In genomic region chr5:142907048-142907802, GRCm38 (mm10) we compare ENCODE assay signal across 8 mouse cellular contexts. TPM values are rescaled to one million over a fixed set of nuclear protein-coding genes. Genes with fewer than 3 reads are reported as not detected.
DNase-seq lines count a peak whose midpoint lies in the region; ATAC-seq lines count a peak whose summit lies in the region.

No protein-coding gene starts in this region.

- ATAC-seq in forebrain, embryonic 12.5 days (ENCODE audit: low FRiP score) = no peak; the same call in 1 of the 2 replicates
- ATAC-seq in inflammation-experienced regulatory T-cells, adult 6 months = no peak

- peak overlapping the region; percentile 73 for H3K9ac ChIP-seq in forebrain, embryonic 12.5 days

- H3K4me3 ChIP-seq in forebrain, embryonic 12.5 days (replicated peaks) = peak overlapping the region; percentile 68

- no peaks in the 10 kb centered on the region for H3K9me3 ChIP-seq in forebrain, embryonic 12.5 days

- H3K27me3 ChIP-seq in forebrain, embryonic 12.5 days = no peaks in the 10 kb centered on the region

- intact Hi-C loops in heart, postnatal 14 days (cut with DNase I) = no loop called here

- peak overlapping the region; percentile 73 for H3K4me2 ChIP-seq in forebrain, embryonic 12.5 days

- H3K36me3 ChIP-seq in forebrain, embryonic 12.5 days (replicated peaks) = peaks cover 34% of the 10 kb centered on the region

- H3K27ac ChIP-seq in forebrain, embryonic 12.5 days = peak overlapping the region; percentile 99

- WGBS in forebrain, embryonic 12.5 days = 27% methylated on average over 14 of the region's 14 CpGs

- peaks cover 53% of the 10 kb centered on the region for H3K4me1 ChIP-seq in forebrain, embryonic 12.5 days

- peak; percentile 46 for DNase-seq in CD4-positive helper T cell, adult 2 months (ENCODE audit: low read depth, low spot score)
- peak; percentile 59 for DNase-seq in adrenal gland, postnatal 10 days
- DNase-seq in heart, postnatal 14 days = peak; percentile 59 to 72
- DNase-seq in layer of hippocampus, adult 18-20 months (ENCODE audit: low spot score in 2 of 2) = peak; percentile 67 to 84
- peak; percentile 66 to 73 for DNase-seq in lung, adult 18-20 months
- DNase-seq in ovary, postnatal 36 days (ENCODE audit: low spot score) = peak; percentile 63

RNA-seq across cellular contexts. Expression of gene Actb, which starts 0.7 kb away (rescaled TPM):
- 1,000 to 10,000 TPM; 2,913 to 2,936 TPM for total RNA-seq in adrenal gland, postnatal 10 days (2021)
- polyA plus RNA-seq in forebrain, embryonic 12.5 days (2016; fragmentation: Nextera tagmentation; extraction: Ambion mirVana) = 12,389 and 14,301 TPM in 2 replicates
- 1,000 to 10,000 TPM; 1,025 to 1,358 TPM for total RNA-seq in heart, postnatal 14 days (2021)
- total RNA-seq in layer of hippocampus, adult 18-20 months (2021) = 1,000 to 10,000 TPM; 3,167 to 3,215 TPM
- polyA plus RNA-seq in inflammation-experienced regulatory T-cells, adult 6 months (2017; shearing (Covaris generic)) = over 10,000 TPM; 20,020 to 68,742 (median 52,499) TPM

RNA-seq across cellular contexts. Expression of gene Fbxl18, which starts 12.0 kb away (rescaled TPM):
- total RNA-seq in adrenal gland, postnatal 10 days (2021) = 10 to 100 TPM in 1 of 2 experiments, 1 to 10 TPM in 1; 9.4 to 12.7 TPM
- polyA plus RNA-seq in forebrain, embryonic 12.5 days (2016; fragmentation: Nextera tagmentation; extraction: Ambion mirVana) = 24.0 and 24.6 TPM in 2 replicates
- total RNA-seq in heart, postnatal 14 days (2021) = 1 to 10 TPM; 7.1 to 7.7 TPM
- total RNA-seq in layer of hippocampus, adult 18-20 months (2021) = 10 to 100 TPM; 33.9 to 37.6 TPM
- 1 to 10 TPM; 4.6 to 5.8 (median 5.5) TPM for polyA plus RNA-seq in inflammation-experienced regulatory T-cells, adult 6 months (2017; shearing (Covaris generic))

RNA-seq across cellular contexts. Expression of gene Fscn1, which starts 52.9 kb away (rescaled TPM):
- total RNA-seq in adrenal gland, postnatal 10 days (2021) = 100 to 1,000 TPM in 1 of 2 experiments, 10 to 100 TPM in 1; 85.6 to 125 TPM
- 665 and 748 TPM in 2 replicates for polyA plus RNA-seq in forebrain, embryonic 12.5 days (2016; fragmentation: Nextera tagmentation; extraction: Ambion mirVana)
- 10 to 100 TPM; 47.3 to 68.9 TPM for total RNA-seq in heart, postnatal 14 days (2021)
- total RNA-seq in layer of hippocampus, adult 18-20 months (2021) = 100 to 1,000 TPM; 165 to 188 TPM
- polyA plus RNA-seq in inflammation-experienced regulatory T-cells, adult 6 months (2017; shearing (Covaris generic)) = 1 to 10 TPM in 1 of 3 experiments, not detected in 2; 1.2 TPM
